In the genomic region with DNA sequence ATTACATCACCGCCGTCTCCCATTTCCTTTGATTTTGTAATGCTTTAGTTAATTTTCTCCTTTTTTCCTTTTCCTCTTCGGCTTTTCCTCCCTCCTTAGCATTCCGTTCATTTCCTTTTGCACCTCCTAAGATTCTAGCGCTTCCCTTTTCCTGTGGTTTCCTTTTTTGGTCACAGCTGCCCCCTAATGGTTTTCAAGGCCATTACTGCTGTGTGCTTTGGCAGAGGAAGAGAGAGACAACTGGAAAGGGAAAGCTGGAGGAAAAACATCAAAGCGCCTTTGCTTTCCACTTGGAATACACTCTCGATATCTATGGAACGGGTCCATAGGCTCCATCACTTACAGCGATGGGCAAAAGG, we compare ENCODE assay signal across 10 mouse cellular contexts. TPM values are rescaled to one million over a fixed set of nuclear protein-coding genes. Genes with fewer than 3 reads are reported as not detected.
DNase-seq lines count a peak whose midpoint lies in the region; ATAC-seq lines count a peak whose summit lies in the region.
"Had no signal": no experiment of that assay in that cellular context is flagged by ENCODE, and none has a peak within 500 bp of the region (broad histone marks: within the 10 kb centered on the region; RNA-seq: fewer than 3 reads in every experiment).

No protein-coding gene starts in this region.

- H3K36me3 ChIP-seq in forebrain, embryonic 11.5 days (ENCODE audit: control insufficient read depth, insufficient read depth, low read length), result no peaks in the 10 kb centered on the region
- no peaks in the 10 kb centered on the region for H3K36me3 ChIP-seq in forebrain, embryonic 10.5 days (replicated peaks)
- no peaks in the 10 kb centered on the region for H3K36me3 ChIP-seq in heart, embryonic 13.5 days
- no peaks in the 10 kb centered on the region for H3K36me3 ChIP-seq in midbrain, embryonic 14.5 days (ENCODE audit: control insufficient read depth, insufficient read depth, low read length)

- no peak overlapping the region for H3K4me3 ChIP-seq in forebrain, embryonic 11.5 days (ENCODE audit: low read depth, low read length)
- H3K4me3 ChIP-seq in forebrain, embryonic 10.5 days, result no peak overlapping the region
- H3K4me3 ChIP-seq in heart, embryonic 13.5 days, result no peak overlapping the region
- no peak overlapping the region for H3K4me3 ChIP-seq in midbrain, embryonic 14.5 days (replicated peaks; ENCODE audit: low read depth, low read length)
- H3K4me3 ChIP-seq: erythroblast, embryonic 14.5 days had no signal

- H3K27me3 ChIP-seq in forebrain, embryonic 11.5 days (ENCODE audit: control insufficient read depth, insufficient read depth, low read length), result peaks cover 4% of the 10 kb centered on the region
- H3K27me3 ChIP-seq in forebrain, embryonic 10.5 days (ENCODE audit: poor library complexity, severe bottlenecking), result peaks cover 57% of the 10 kb centered on the region
- peaks cover 7% of the 10 kb centered on the region; the same call in 1 of the 2 replicates for H3K27me3 ChIP-seq in heart, embryonic 13.5 days (replicated peaks)
- peaks cover 4% of the 10 kb centered on the region; the same call in 1 of the 2 replicates for H3K27me3 ChIP-seq in midbrain, embryonic 14.5 days (ENCODE audit: control insufficient read depth, insufficient read depth, low read length)

- DNase-seq in forebrain, embryonic 11.5 days (ENCODE audit: low spot score), result no peak
- no peak for DNase-seq in forebrain, embryonic 10.5 days (ENCODE audit: extremely low spot score, low spot score)
- peak; percentile 78 for DNase-seq in NIH3T3 (ENCODE audit: low read depth)
- peak; percentile 46 to 63 for DNase-seq in kidney, postnatal 36 days
- peak; percentile 90 for DNase-seq in midbrain, embryonic 14.5 days
- no peak for DNase-seq in ovary, postnatal 10 days (ENCODE audit: low spot score)

- no peaks in the 10 kb centered on the region for H3K4me1 ChIP-seq in forebrain, embryonic 11.5 days (replicated peaks; ENCODE audit: control insufficient read depth, insufficient read depth, low read length)
- H3K4me1 ChIP-seq in forebrain, embryonic 10.5 days, result peaks cover 29% of the 10 kb centered on the region
- peaks cover 15% of the 10 kb centered on the region for H3K4me1 ChIP-seq in heart, embryonic 13.5 days
- peaks cover 7% of the 10 kb centered on the region; the same call in 1 of the 2 replicates for H3K4me1 ChIP-seq in midbrain, embryonic 14.5 days (ENCODE audit: control insufficient read depth, insufficient read depth, low read length)

- no peaks in the 10 kb centered on the region for H3K9me3 ChIP-seq in forebrain, embryonic 11.5 days (ENCODE audit: control insufficient read depth, low read length)
- no peaks in the 10 kb centered on the region for H3K9me3 ChIP-seq in forebrain, embryonic 10.5 days
- no peaks in the 10 kb centered on the region for H3K9me3 ChIP-seq in heart, embryonic 13.5 days
- H3K9me3 ChIP-seq in midbrain, embryonic 14.5 days (ENCODE audit: control insufficient read depth, low read length), result no peaks in the 10 kb centered on the region

- 0 out of 2 replicates have a peak, but pooled peaks have one; percentile 53 for ATAC-seq in forebrain, embryonic 11.5 days (replicated peaks; ENCODE audit: low FRiP score)
- no peak for ATAC-seq in heart, embryonic 13.5 days (ENCODE audit: extremely low read depth, insufficient number of reproducible peaks, low FRiP score, low TSS enrichment)
- peak; percentile 48; the same call in 1 of the 2 replicates for ATAC-seq in midbrain, embryonic 14.5 days (ENCODE audit: low FRiP score, low TSS enrichment)
- no peak for ATAC-seq in erythroblast, adult 5-6 weeks (replicated peaks; ENCODE audit: low FRiP score, poor library complexity, severe bottlenecking)

- H3K4me2 ChIP-seq in forebrain, embryonic 11.5 days (ENCODE audit: low read depth, low read length, severe bottlenecking), result no peak overlapping the region
- peak overlapping the region; percentile 54 for H3K4me2 ChIP-seq in heart, embryonic 13.5 days
- H3K4me2 ChIP-seq in midbrain, embryonic 14.5 days (ENCODE audit: low read length), result 0 out of 2 replicates have a peak overlapping the region, but pooled peaks have one; percentile 19

- 25% methylated on average over 9 of the region's 9 CpGs for WGBS in forebrain, embryonic 11.5 days
- 32% methylated on average over 9 of the region's 9 CpGs for WGBS in forebrain, embryonic 10.5 days
- WGBS in heart, embryonic 13.5 days, result 9% methylated on average over 9 of the region's 9 CpGs
- 23% methylated on average over 9 of the region's 9 CpGs for WGBS in midbrain, embryonic 14.5 days

- no peak overlapping the region for H3K27ac ChIP-seq in forebrain, embryonic 11.5 days (ENCODE audit: low read depth, low read length)
- H3K27ac ChIP-seq in forebrain, embryonic 10.5 days, result no peak overlapping the region
- H3K27ac ChIP-seq in heart, embryonic 13.5 days (replicated peaks), result no peak overlapping the region
- H3K27ac ChIP-seq in midbrain, embryonic 14.5 days (replicated peaks; ENCODE audit: low read depth, low read length), result no peak overlapping the region
- H3K27ac ChIP-seq: macrophage had no signal

- H3K9ac ChIP-seq in forebrain, embryonic 11.5 days (ENCODE audit: low read length), result no peak overlapping the region
- H3K9ac ChIP-seq in heart, embryonic 13.5 days, result peak overlapping the region; percentile 54; the same call in 1 of the 2 replicates
- H3K9ac ChIP-seq in midbrain, embryonic 14.5 days (replicated peaks; ENCODE audit: low read length), result no peak overlapping the region

RNA-seq across cellular contexts. Expression of a gene that starts 6.1 kb away (rescaled TPM):
- polyA plus RNA-seq in forebrain, embryonic 11.5 days (2014; fragmentation: Nextera tagmentation; extraction: Ambion mirVana), result 20.7 and 21.1 TPM in 2 replicates
- polyA plus RNA-seq in forebrain, embryonic 10.5 days (2016; fragmentation: Nextera tagmentation; extraction: Ambion mirVana), result 9.6 and 10.5 TPM in 2 replicates
- 5.0 and 7.0 TPM in 2 replicates for polyA plus RNA-seq in heart, embryonic 13.5 days (2015; fragmentation: Nextera tagmentation; extraction: Ambion mirVana)
- 17.6 and 19.5 TPM in 2 replicates for polyA plus RNA-seq in midbrain, embryonic 14.5 days (2014; fragmentation: Nextera tagmentation; extraction: Ambion mirVana)
- total RNA-seq in erythroblast, adult 5-6 weeks (2015; ENCODE audit: low replicate concordance), result 0.42 and 0.96 TPM in 2 replicates
- 0.43 and 0.56 TPM in 2 replicates for total RNA-seq in erythroblast, adult 5-6 weeks (2017; ENCODE audit: low replicate concordance)

Comparison
In these comparisons a context has a peak if more than half of its experiments do, and no peak if none do; other contexts are left out.
1. ATAC-seq: peak in forebrain, embryonic 11.5 days (single experiment) and midbrain, embryonic 14.5 days (single experiment); none in heart, embryonic 13.5 days (single experiment) and erythroblast, adult 5-6 weeks (single experiment).
2. DNase-seq: peak in NIH3T3 (single experiment), kidney, postnatal 36 days (2 of 2) and midbrain, embryonic 14.5 days (single experiment); none in forebrain, embryonic 11.5 days (single experiment), forebrain, embryonic 10.5 days (single experiment) and ovary, postnatal 10 days (single experiment).